Mouse (Mus musculus) Muller cell, postnatal 12 days (primary cell): Measurements from ENCODE around the gene 9630041A04Rik.

ENCODE experiments used
- DNase-seq: peaks from one replicate; pipeline ENCODE4 v3.0.0-alpha.2; 2015; ENCODE audit errors: inconsistent ontology term

9630041A04Rik gene

GRCm38 (mm10) chr9:101918771-101919170, 57.1 kb downstream of the 9630041A04Rik start:
- no peak for DNase-seq

GRCm38 (mm10) chr9:101919324-101919723, 57.7 kb downstream of the 9630041A04Rik start:
- no peak for DNase-seq

- DNase-seq, result no peak
Measured at GRCm38 (mm10) chr9:101922846-101923245, 61.2 kb downstream of the 9630041A04Rik start.

GRCm38 (mm10) chr9:101924829-101925228, 63.2 kb downstream of the 9630041A04Rik start:
- no peak for DNase-seq

GRCm38 (mm10) chr9:101933946-101934573, 72.4 kb downstream of the 9630041A04Rik start:
- peak; percentile 18 for DNase-seq

GRCm38 (mm10) chr9:101934887-101935286, 73.2 kb downstream of the 9630041A04Rik start:
- DNase-seq, result no peak

- DNase-seq, result no peak
Measured at GRCm38 (mm10) chr9:101938066-101938465, 76.4 kb downstream of the 9630041A04Rik start.

GRCm38 (mm10) chr9:101939006-101939405, 77.4 kb downstream of the 9630041A04Rik start:
- no peak for DNase-seq

- DNase-seq, result no peak
Measured at GRCm38 (mm10) chr9:101940182-101940581, 78.5 kb downstream of the 9630041A04Rik start.

- no peak for DNase-seq
Measured at GRCm38 (mm10) chr9:101942058-101942669, 80.5 kb downstream of the 9630041A04Rik start.

GRCm38 (mm10) chr9:101945326-101945725, 83.7 kb downstream of the 9630041A04Rik start:
- DNase-seq, result no peak

- no peak for DNase-seq
Measured at GRCm38 (mm10) chr9:101945814-101946213, 84.2 kb downstream of the 9630041A04Rik start.

GRCm38 (mm10) chr9:101950101-101950500, 88.5 kb downstream of the 9630041A04Rik start:
- DNase-seq, result no peak

- DNase-seq, result no peak
Measured at GRCm38 (mm10) chr9:101954529-101954928, 92.9 kb downstream of the 9630041A04Rik start.

- DNase-seq, result no peak
Measured at GRCm38 (mm10) chr9:101956228-101956627, 94.6 kb downstream of the 9630041A04Rik start.

- DNase-seq, result peak; percentile 45
Measured at GRCm38 (mm10) chr9:101971806-101972205, 110.2 kb downstream of the 9630041A04Rik start.

GRCm38 (mm10) chr9:101972314-101972713, 110.7 kb downstream of the 9630041A04Rik start:
- DNase-seq, result no peak

GRCm38 (mm10) chr9:101976884-101977465, 115.3 kb downstream of the 9630041A04Rik start:
- DNase-seq, result no peak

GRCm38 (mm10) chr9:101981161-101981560, 119.5 kb downstream of the 9630041A04Rik start:
- no peak for DNase-seq

GRCm38 (mm10) chr9:101982378-101982777, 120.7 kb downstream of the 9630041A04Rik start:
- DNase-seq, result no peak

GRCm38 (mm10) chr9:101986910-101987309, 125.3 kb downstream of the 9630041A04Rik start:
- DNase-seq, result no peak

- no peak for DNase-seq
Measured at GRCm38 (mm10) chr9:101990032-101990431, 128.4 kb downstream of the 9630041A04Rik start.

- no peak for DNase-seq
Measured at GRCm38 (mm10) chr9:101990836-101991235, 129.2 kb downstream of the 9630041A04Rik start.
